Mouse (Mus musculus) kidney, embryonic 14.5 days (tissue): ENCODE results near the gene Tgfb2. TPM values are rescaled to one million over a fixed set of nuclear protein-coding genes. Genes with fewer than 3 reads are reported as not detected.

ENCODE experiments used
- ATAC-seq: fragments of 200-750 bp; cut with Nextera tagmentation; 2 replicates; pipeline ENCODE4 v1.8.0; 2017; ENCODE audit warnings: moderate number of reproducible peaks, mild to moderate bottlenecking, moderate TSS enrichment, moderate library complexity; ENCODE audit not compliant: low FRiP score, low TSS enrichment
- H3K27ac ChIP-seq: fragments of 300-500 bp; sonication (generic); 2 replicates; pipeline ENCODE4 v1.5.1; 2014; ENCODE audit warnings: low read depth, mild to moderate bottlenecking, low read length, moderate library complexity, mixed read lengths
- H3K27me3 ChIP-seq: fragments of 300-500 bp; sonication (generic); 2 replicates; pipeline ENCODE4 v1.6.1; 2014; ENCODE audit warnings: mild to moderate bottlenecking, low read length; ENCODE audit not compliant: control insufficient read depth, insufficient read depth
- H3K36me3 ChIP-seq: fragments of 300-500 bp; sonication (generic); 2 replicates; pipeline ENCODE4 v1.6.1; 2014; ENCODE audit warnings: low read length, mixed read lengths; ENCODE audit not compliant: control insufficient read depth, insufficient read depth
- H3K4me1 ChIP-seq: fragments of 300-500 bp; sonication (generic); 2 replicates; pipeline ENCODE4 v1.6.1; 2014; ENCODE audit warnings: low read length, mixed read lengths; ENCODE audit not compliant: control insufficient read depth, insufficient read depth
- H3K4me2 ChIP-seq: fragments of 300-500 bp; sonication (generic); replicated peaks from 2 replicates; pipeline ENCODE4 v1.6.1; 2014; ENCODE audit warnings: low read depth, mild to moderate bottlenecking, low read length
- H3K4me3 ChIP-seq: fragments of 300-500 bp; sonication (generic); 2 replicates; pipeline ENCODE4 v1.5.1; 2014; ENCODE audit warnings: mild to moderate bottlenecking, low read length
- H3K9ac ChIP-seq: fragments of 300-500 bp; sonication (generic); 2 replicates; pipeline ENCODE4 v1.6.1; 2014; ENCODE audit warnings: low read depth, mild to moderate bottlenecking, low read length, moderate library complexity
- H3K9me3 ChIP-seq: fragments of 300-500 bp; sonication (generic); 2 replicates; pipeline ENCODE4 v1.6.1; 2016; ENCODE audit warnings: low read length; ENCODE audit not compliant: control insufficient read depth
- WGBS: fragments of 180-500 bp; shearing (Covaris S2); extraction: QIAGEN DNeasy Blood & Tissue Kit; methylation state at CpG from one replicate; pipeline ENCODE4 v1.1.7; 2014; 5-methylcytosine and 5-hydroxymethylcytosine counted together
- polyA plus RNA-seq: library from polyadenylated mRNA; unstranded; fragments of >200 nt; fragmentation: Nextera tagmentation; extraction: Ambion mirVana; gene quantifications from 2 replicates; pipeline ENCODE4 v1.2.1, GENCODE M21; 2014

Tgfb2 gene
- polyA plus RNA-seq, 1 experiment from 2014 or later, result 15.4 TPM

DNA sequence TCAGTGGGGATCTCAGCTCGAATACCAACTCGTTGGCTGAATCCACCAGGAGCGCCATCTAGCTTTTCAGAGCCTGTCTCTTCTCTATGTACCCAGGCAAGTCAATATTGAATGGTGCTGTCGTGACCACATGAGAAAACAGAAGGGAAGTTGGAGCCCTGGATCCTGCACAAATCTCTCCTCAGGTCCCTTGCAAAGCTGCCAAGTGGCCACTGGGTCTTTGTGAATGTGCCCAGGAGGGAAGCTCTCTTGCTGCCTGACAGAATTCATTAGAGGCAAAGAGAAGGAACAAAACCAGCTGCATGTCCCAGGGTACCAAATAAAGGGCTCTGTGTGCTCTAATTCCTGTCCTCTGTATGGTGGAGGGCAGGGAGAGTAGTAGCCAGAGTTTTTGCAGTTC is 50.7 kb downstream of the Tgfb2 start:
- H3K4me1 ChIP-seq, result peaks cover 9% of the 10 kb centered on the region; the same call in 1 of the 2 replicates

DNA sequence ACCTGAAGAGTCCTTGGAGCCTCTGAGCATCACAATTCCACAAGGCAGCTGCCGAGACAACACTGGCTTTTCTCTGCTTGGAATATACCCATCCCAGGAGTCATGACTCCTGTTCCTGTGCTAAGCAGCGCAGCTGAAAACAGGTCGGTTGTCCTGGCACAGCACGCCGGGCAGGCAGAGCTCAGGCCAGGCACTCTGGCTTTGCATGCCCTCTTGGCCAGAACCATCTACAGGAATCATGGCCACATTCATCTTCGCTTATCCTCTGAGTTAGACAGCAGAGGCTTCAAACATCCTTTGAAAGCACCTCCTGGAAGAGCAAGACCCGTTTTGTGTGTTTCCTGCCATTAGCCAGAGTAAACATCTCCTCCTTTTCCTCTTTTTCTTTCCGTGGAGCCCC is 53.6 kb downstream of the Tgfb2 start:
- no peak overlapping the region for H3K4me2 ChIP-seq
- H3K27me3 ChIP-seq, result no peaks in the 10 kb centered on the region
- no peaks in the 10 kb centered on the region for H3K36me3 ChIP-seq
- no peak overlapping the region for H3K4me3 ChIP-seq
- H3K27ac ChIP-seq, result no peak overlapping the region
- ATAC-seq, result no peak
- peaks cover 8% of the 10 kb centered on the region; the same call in 1 of the 2 replicates for H3K9me3 ChIP-seq
- H3K4me1 ChIP-seq, result peaks cover 9% of the 10 kb centered on the region; the same call in 1 of the 2 replicates
- H3K9ac ChIP-seq, result no peak overlapping the region
- WGBS, result 45% methylated on average over 8 of the region's 8 CpGs

More for the DNA sequence above, 50.7 kb downstream of the Tgfb2 start:
- Histone ChIP-seq H3K4me2 (no peak overlapping the region), H3K27ac (no peak overlapping the region), H3K9ac (no peak overlapping the region), H3K36me3 (no peaks in the 10 kb centered on the region), H3K9me3 (no peaks in the 10 kb centered on the region), H3K4me3 (no peak overlapping the region), H3K27me3 (no peaks in the 10 kb centered on the region)
- WGBS, result 83% methylated on average over 4 of the region's 4 CpGs
- ATAC-seq, result no peak

DNA sequence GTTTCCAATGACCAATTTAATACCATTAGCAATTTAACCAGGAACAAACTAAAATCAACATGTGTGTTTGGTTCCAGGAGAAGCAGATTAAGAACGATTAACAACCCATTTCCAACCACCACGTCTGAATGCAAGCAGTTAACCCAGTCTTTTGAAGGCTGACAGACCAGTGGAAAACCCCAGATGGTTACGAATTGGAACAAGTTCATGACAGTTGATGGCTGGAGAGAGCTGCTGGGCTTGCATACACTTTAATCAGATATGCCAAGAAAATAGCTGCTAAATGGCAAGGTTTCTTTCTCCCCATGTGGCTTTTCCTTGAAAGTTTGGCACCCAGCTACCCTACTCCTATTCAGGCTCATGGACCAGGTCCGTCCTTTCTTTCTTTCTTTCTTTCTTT is 55.8 kb downstream of the Tgfb2 start:
- Histone ChIP-seq H3K36me3 (no peaks in the 10 kb centered on the region), H3K4me2 (no peak overlapping the region), H3K9ac (no peak overlapping the region), H3K27ac (no peak overlapping the region), H3K4me3 (no peak overlapping the region), H3K9me3 (peaks cover 8% of the 10 kb centered on the region; the same call in 1 of the 2 replicates), H3K27me3 (no peaks in the 10 kb centered on the region), H3K4me1 (peaks cover 9% of the 10 kb centered on the region; the same call in 1 of the 2 replicates)
- 77% methylated on average over 4 of the region's 4 CpGs for WGBS
- no peak for ATAC-seq

DNA sequence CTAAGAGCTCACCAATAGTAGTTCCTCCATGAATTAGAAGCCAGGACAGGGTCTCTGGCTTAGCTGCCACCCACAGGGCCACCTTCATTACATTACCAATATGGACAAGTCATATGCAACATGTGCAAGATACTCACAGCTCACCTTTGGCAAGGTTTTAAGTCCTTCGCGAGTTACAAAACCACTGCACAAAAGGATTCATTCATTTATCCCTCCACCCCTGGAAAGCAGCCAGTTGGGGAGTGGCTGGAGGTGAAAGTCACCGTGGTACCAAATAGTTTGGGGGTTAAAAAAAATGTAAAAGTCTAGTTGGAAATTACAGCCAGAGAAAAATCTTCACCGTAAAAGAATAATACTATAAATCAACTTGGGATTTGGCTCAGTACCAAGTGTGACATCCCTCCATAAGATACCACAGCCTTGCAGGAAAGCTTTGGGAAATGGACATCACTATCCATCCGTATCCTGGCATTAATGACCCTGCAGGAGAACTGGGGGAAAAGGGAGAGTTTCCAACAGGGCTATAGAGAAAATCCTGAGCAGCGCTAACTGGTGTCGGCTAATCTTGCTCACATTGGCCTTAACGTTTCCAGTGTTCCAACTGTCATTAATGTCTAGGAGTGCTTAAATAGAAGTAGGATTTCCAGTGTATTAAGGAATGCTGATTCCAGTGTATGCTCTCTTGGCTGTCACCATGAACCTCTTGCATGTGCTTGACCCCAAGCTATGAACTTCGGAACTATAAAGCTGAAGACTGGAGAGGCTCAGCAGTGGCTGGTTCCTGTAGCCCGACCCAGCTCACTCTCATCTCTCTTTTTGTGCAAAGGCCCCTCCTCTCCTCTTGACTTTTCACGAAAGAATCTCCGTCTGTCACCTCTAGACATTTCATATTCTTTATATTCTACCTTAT is 68.2 kb downstream of the Tgfb2 start:
- peaks cover 5% of the 10 kb centered on the region; the same call in 1 of the 2 replicates for H3K4me1 ChIP-seq

DNA sequence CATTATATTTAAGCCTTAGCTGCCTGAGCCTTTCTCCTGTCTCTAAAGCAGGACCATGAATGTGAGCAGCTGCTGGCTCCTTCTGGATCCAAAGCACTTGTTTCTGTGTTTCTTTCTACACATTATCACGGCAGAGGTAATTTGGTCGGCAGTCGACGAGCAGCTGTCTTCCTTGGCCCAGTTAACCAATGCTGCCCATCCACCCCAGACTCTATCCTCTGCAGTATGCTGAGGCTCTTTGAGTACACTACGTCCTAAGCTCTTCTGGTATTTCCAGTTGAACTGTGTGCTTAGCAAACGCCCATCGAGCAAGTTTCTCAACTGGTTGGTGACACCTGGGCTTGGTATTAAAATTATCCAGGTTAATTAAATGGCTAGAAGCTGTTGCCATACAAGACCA is 70.7 kb downstream of the Tgfb2 start:
- Histone ChIP-seq H3K27ac (no peak overlapping the region), H3K4me3 (no peak overlapping the region), H3K36me3 (no peaks in the 10 kb centered on the region), H3K4me1 (peaks cover 5% of the 10 kb centered on the region; the same call in 1 of the 2 replicates), H3K27me3 (no peaks in the 10 kb centered on the region), H3K9me3 (no peaks in the 10 kb centered on the region), H3K9ac (no peak overlapping the region), H3K4me2 (no peak overlapping the region)
- ATAC-seq, result no peak
- WGBS, result 88% methylated on average over 7 of the region's 7 CpGs

More for the DNA sequence above, 68.2 kb downstream of the Tgfb2 start:
- WGBS, result 61% methylated on average over 12 of the region's 12 CpGs
- Histone ChIP-seq H3K9ac (no peak overlapping the region), H3K4me3 (no peak overlapping the region), H3K36me3 (no peaks in the 10 kb centered on the region), H3K4me2 (no peak overlapping the region), H3K9me3 (no peaks in the 10 kb centered on the region), H3K27me3 (no peaks in the 10 kb centered on the region), H3K27ac (no peak overlapping the region)
- ATAC-seq, result no peak

DNA sequence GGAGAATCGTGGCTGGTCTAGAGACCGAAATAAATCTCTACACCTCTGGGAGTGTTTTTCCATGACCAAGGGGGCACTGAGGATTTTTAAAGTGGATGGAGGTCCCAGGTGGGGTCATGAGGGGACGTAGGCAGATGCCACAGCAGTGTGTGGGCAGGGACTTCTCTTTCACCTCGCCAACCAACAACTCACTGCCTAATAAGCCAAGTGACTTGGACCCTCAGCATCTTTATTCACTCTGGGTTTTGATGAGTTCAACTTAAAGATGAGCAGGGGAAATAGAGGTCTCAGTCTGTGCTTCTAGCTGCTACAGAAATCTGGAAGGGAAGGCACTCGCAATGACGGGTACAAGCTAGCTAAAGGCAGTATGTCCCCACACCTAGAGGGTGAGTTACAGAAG is 74.3 kb downstream of the Tgfb2 start:
- Histone ChIP-seq H3K36me3 (no peaks in the 10 kb centered on the region), H3K4me3 (no peak overlapping the region), H3K9ac (no peak overlapping the region), H3K27ac (no peak overlapping the region), H3K9me3 (no peaks in the 10 kb centered on the region), H3K4me1 (no peaks in the 10 kb centered on the region), H3K27me3 (no peaks in the 10 kb centered on the region), H3K4me2 (no peak overlapping the region)
- 56% methylated on average over 6 of the region's 6 CpGs for WGBS
- no peak for ATAC-seq

DNA sequence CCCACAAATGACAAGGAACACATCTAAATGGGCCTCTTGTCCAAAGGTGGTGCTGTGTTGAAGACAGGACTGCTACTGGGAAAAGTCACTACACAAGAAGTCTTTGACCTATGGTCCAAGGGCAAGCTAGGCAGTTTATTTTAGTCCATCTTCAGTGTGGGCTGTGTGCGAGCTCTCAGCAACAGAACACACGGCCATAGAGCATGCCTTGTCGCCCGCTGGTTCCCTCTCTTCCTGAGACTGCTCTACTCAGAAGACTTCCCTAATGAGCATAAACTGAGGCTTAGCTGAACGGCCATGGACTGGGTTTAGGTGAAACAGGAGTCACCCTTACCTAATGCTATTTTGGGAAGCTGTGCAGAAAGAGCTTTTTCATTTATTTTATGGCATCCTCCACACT is 74.8 kb downstream of the Tgfb2 start:
- no peak overlapping the region for H3K4me3 ChIP-seq
- no peak overlapping the region for H3K4me2 ChIP-seq
- H3K36me3 ChIP-seq, result no peaks in the 10 kb centered on the region
- H3K4me1 ChIP-seq, result no peaks in the 10 kb centered on the region
- no peaks in the 10 kb centered on the region for H3K9me3 ChIP-seq
- no peak overlapping the region for H3K27ac ChIP-seq
- no peak for ATAC-seq
- no peaks in the 10 kb centered on the region for H3K27me3 ChIP-seq
- 54% methylated on average over 5 of the region's 5 CpGs for WGBS
- no peak overlapping the region for H3K9ac ChIP-seq

DNA sequence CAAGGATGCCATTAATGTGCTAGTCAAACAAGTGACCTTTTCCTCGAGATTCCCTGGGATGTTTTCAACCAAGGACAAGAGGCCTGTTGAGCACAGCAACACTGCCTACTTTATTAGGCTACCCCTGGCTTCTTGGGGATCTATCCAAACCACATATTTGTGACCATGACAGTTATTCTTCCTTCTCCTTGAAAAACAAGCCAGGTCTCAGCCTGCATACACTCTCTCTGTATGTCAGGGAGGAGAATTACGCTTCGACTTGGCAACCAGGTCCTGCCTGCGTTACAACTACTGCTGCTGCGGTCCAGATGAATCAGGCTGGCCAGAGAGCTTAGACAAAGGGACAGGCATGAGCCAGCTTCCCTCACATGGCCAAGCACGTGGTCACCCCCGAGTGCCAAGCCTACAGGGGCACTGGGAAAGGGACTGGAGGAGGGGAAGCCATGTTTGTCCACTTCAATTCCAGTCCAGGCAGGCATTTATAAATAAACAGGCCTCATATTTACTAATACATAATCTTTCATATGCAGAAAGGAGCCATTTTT is 78.3 kb downstream of the Tgfb2 start:
- Histone ChIP-seq H3K4me3 (no peak overlapping the region), H3K4me1 (no peaks in the 10 kb centered on the region), H3K4me2 (no peak overlapping the region), H3K36me3 (no peaks in the 10 kb centered on the region; the same call in 1 of the 2 replicates), H3K27ac (no peak overlapping the region), H3K9me3 (no peaks in the 10 kb centered on the region), H3K9ac (no peak overlapping the region), H3K27me3 (no peaks in the 10 kb centered on the region)
- 87% methylated on average over 7 of the region's 7 CpGs for WGBS
- no peak for ATAC-seq

DNA sequence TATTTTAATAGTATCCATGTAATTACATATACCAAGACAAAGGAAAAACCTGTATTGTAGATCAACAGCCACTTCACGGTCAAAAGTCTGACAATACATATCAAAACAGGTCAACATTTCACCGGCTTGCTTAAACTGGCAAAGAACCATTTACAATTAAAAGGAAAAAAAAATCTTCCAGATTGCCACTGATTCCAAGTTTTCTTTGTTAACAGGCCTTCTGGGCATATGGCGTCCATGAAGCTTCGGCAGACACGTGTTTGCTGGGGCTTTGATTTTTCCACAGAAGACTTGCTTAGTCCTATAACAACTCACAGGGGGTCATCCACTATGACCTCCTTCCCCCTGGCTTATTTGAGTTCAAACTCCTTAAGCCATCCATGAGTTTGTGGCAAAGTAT is 81.3 kb downstream of the Tgfb2 start:
- Histone ChIP-seq H3K36me3 (no peaks in the 10 kb centered on the region; the same call in 1 of the 2 replicates), H3K9ac (no peak overlapping the region), H3K27ac (no peak overlapping the region), H3K4me2 (no peak overlapping the region), H3K4me3 (no peak overlapping the region), H3K4me1 (no peaks in the 10 kb centered on the region), H3K27me3 (no peaks in the 10 kb centered on the region), H3K9me3 (no peaks in the 10 kb centered on the region)
- 85% methylated on average over 5 of the region's 5 CpGs for WGBS
- no peak for ATAC-seq
